Mouse (Mus musculus) small intestine, adult 2 months (tissue): ENCODE results near the gene Lcn6.

ENCODE experiments used
- CTCF ChIP-seq: fragments of 200-500 bp; IDR thresholded peaks from 2 replicates; pipeline ENCODE4 v1.5.1; 2012; ENCODE audit warnings: low read depth, mild to moderate bottlenecking, control low read depth, inconsistent platforms, low read length, moderate library complexity, mixed read lengths; ENCODE audit not compliant: insufficient replicate concordance, insufficient read length; ENCODE audit errors: extremely low read depth
- POLR2A ChIP-seq: fragments of 200-500 bp; IDR thresholded peaks from 2 replicates; pipeline ENCODE4 v1.6.1; 2012; ENCODE audit warnings: low read depth, mild to moderate bottlenecking, control low read depth, inconsistent platforms, low read length, moderate library complexity

GRCm38 (mm10) chr2:25628738-25629137, 47.8 kb upstream of the Lcn6 start:
- TF ChIP-seq CTCF (no peak), POLR2A (no peak)
